Mouse (Mus musculus) thymus, adult 2 months (tissue): Measurements from ENCODE around the gene Gm14391. TPM values are rescaled to one million over a fixed set of nuclear protein-coding genes. Genes with fewer than 3 reads are reported as not detected.
A peak's percentile ranks its signal among the peaks of the same experiment; 100 is the strongest.
"Not testable (repeated sequence)": the region's sequence is repeated elsewhere in the genome, so short reads cannot be mapped to it uniquely, and the experiment has no call there.

Experiments
- DNase-seq: peaks from one replicate; pipeline ENCODE4 v3.0.0; 2021
- H3K27ac ChIP-seq: fragments of 200-500 bp; 2 replicates; pipeline ENCODE4 v1.5.1; 2012; ENCODE audit warnings: low read length, control low read depth; ENCODE audit not compliant: control insufficient read depth, insufficient read depth
- H3K27me3 ChIP-seq: fragments of 200-500 bp; 2 replicates; pipeline ENCODE4 v1.6.1; 2012; ENCODE audit warnings: mild to moderate bottlenecking, low read length, moderate library complexity, mixed read lengths; ENCODE audit not compliant: control insufficient read depth, insufficient read depth
- H3K36me3 ChIP-seq: fragments of 200-500 bp; 2 replicates; pipeline ENCODE4 v1.6.1; 2012; ENCODE audit warnings: mild to moderate bottlenecking, low read length, moderate library complexity; ENCODE audit not compliant: control insufficient read depth, insufficient read depth
- H3K4me1 ChIP-seq: fragments of 200-500 bp; replicated peaks from 2 replicates; pipeline ENCODE4 v1.6.1; 2012; ENCODE audit warnings: low read length; ENCODE audit not compliant: control insufficient read depth, insufficient read depth
- H3K4me3 ChIP-seq: fragments of 200-500 bp; 2 replicates; pipeline ENCODE4 v1.5.1; 2012; ENCODE audit warnings: mild to moderate bottlenecking, low read length, control low read depth, moderate library complexity; ENCODE audit not compliant: control insufficient read depth, insufficient read depth
- CTCF ChIP-seq: fragments of 200-500 bp; IDR thresholded peaks from 2 replicates; pipeline ENCODE4 v1.5.1; 2012; ENCODE audit warnings: mild to moderate bottlenecking, control low read depth, low read length, moderate library complexity, borderline replicate concordance; ENCODE audit not compliant: control insufficient read depth, poor library complexity, insufficient read depth; ENCODE audit errors: extremely low read depth
- POLR2A ChIP-seq: fragments of 200-500 bp; IDR thresholded peaks from 2 replicates; pipeline ENCODE4 v1.6.1; 2012; ENCODE audit warnings: mild to moderate bottlenecking, low read length, control low read depth, moderate library complexity; ENCODE audit not compliant: control insufficient read depth, poor library complexity, insufficient read depth; ENCODE audit errors: extremely low read depth
- WGBS: fragments of 180-500 bp; shearing (Covaris S2); methylation state at CpG from one replicate; pipeline ENCODE4 v1.1.7; 2018; 5-methylcytosine and 5-hydroxymethylcytosine counted together
- polyA plus RNA-seq: library from polyadenylated mRNA; depleted of rRNA; stranded (reverse); fragments of >200 nt; gene quantifications from 2 replicates; pipeline ENCODE4 v1.2.3, GENCODE M21; 2012; rRNA removed

Gene Gm14391
- polyA plus RNA-seq, 1 experiment: 7.3 TPM

DNA sequence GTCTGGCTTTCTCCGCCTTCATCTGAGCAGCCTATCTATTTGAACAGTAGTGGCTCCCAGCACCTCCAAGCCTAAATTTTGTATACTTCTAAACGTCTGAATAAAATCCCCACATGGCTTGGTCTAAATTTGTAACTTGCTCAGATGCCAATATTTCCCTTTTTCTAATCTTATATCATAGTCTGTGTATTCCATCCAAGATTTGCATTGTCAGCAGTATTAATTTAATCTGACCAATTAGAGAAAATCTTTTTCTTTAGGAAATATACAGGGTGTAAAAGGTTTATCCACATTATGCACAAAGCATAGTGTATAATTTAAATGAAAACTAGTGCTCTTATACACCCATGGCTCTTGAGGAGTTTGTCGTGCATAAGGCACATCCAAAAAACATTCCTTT lies 48.1 kb downstream of the Gm14391 start:
- Histone ChIP-seq H3K4me3 (no peak overlapping the region), H3K27ac (no peak overlapping the region), H3K4me1 (no peaks in the 10 kb centered on the region), H3K27me3 (no peaks in the 10 kb centered on the region), H3K36me3 (no peaks in the 10 kb centered on the region)
- DNase-seq: no peak
- WGBS: 92% methylated on average over 3 of the region's 3 CpGs
- TF ChIP-seq POLR2A (no peak), CTCF (no peak)

DNA sequence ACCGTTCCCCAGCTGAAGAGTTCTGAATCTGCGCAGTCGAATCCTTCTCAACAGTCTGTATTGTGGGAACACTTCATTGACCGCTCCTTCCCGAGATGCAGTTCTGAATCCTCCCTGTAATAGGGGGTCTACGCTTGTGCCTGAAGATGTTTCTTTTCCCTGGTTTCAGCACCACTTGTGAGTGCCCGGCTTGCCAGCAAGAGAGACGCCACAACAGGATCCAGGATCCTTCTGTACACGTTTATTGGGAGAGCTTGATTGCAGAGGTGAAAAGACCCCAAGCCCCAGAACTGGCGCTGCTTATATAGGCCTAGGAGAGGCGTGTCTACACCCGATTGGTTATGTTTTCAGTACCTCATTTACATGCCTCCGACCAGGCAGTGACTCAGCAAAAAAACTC lies 50.0 kb downstream of the Gm14391 start:
- 94% methylated on average over 13 of the region's 13 CpGs for WGBS
- no peak for TF ChIP-seq POLR2A
- no peak for TF ChIP-seq CTCF

DNA sequence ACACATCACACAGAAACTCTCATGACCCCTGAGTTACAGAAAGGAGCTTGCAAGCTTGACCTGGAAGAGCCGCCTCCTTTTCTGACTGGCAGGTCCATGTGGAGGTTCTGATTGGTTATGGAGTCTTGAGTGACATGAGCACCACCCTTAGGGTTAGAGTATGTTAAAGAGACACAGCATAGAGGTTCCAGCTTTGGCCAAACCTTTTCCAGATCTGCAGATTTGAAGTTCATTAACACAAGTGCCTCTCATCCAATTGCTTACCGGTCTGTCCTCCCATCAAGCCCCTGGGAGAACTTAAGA lies 64.8 kb downstream of the Gm14391 start, which contains the start of gene Gm14399:
Gm14399 (minus strand) TSS at position 20 of the 303 bp plus-strand sequence.
- not testable (repeated sequence) for H3K4me1 ChIP-seq, H3K36me3 ChIP-seq, DNase-seq, H3K27ac ChIP-seq, H3K27me3 ChIP-seq
- 0% methylated on average over 1 of the region's 2 CpGs for WGBS
- peak within 1 kb of the TSS; percentile 64 for H3K4me3 ChIP-seq

More for the DNA sequence above, 50.0 kb downstream of the Gm14391 start:
- DNase-seq: no peak
- H3K27ac ChIP-seq: no peak overlapping the region
- no peaks in the 10 kb centered on the region for H3K4me1 ChIP-seq
- H3K4me3 ChIP-seq: no peak overlapping the region
- no peaks in the 10 kb centered on the region for H3K36me3 ChIP-seq
- H3K27me3 ChIP-seq: no peaks in the 10 kb centered on the region

DNA sequence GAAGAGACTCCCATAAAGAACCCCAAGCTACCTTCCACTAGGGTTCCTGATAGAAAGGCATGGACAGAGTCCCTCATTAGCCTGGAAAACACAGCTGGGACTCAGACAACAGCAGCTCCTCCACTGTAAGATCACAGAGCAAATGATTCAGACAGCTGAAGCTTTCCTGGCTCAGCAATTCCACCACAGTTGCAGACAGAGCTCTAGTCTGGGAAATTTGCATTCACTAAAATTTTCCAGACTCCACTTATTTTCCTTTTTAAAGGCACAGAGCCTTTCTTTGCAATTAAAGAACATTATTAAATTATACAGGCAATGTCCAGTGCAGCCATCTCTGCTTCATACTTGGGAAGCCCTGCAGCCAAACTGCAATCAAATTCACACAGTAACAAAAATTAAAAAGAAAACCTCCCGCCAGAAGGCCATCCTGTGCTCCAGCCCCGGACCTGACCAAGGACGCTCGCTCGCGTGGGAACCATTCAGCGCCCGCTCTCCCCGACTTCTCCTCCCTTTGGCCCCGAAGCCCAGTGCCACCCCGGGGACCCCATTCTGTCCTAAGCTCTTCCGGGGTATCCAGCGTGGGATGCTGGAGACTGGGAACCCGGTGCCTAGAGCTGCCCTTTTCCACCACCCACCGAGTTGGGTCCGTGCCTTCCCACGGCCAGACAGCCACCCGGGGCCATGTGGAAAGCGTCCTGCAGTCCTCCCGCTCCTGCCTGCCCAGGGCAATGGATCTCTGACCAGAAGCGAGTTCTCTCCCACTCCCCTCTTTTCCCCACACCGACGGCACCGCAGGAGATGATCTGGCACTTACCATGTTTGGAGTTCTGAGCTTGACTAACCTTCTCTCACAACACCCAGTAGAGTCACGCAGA lies 65.4 kb downstream of the Gm14391 start:
- peak overlapping the region; percentile 64 for H3K4me3 ChIP-seq
- WGBS: 6% methylated on average over 25 of the region's 25 CpGs
- not testable (repeated sequence) for H3K27ac ChIP-seq, H3K4me1 ChIP-seq, H3K36me3 ChIP-seq, H3K27me3 ChIP-seq
- DNase-seq: peak; percentile 7

Other genes starting within 250 kb of the Gm14391 start
- not detected in 2 replicates for gene Gm14444, start 196.7 kb downstream of the Gm14391 start, polyA plus RNA-seq
- not detected in 2 replicates for gene Gm14393, start 139.1 kb downstream of the Gm14391 start, polyA plus RNA-seq
- gene Gm14399, start 64.9 kb downstream of the Gm14391 start, polyA plus RNA-seq: 0.93 and 2.0 TPM in 2 replicates
- 0.06 and 0.09 TPM in 2 replicates for gene Gm14443, start 31.0 kb downstream of the Gm14391 start, polyA plus RNA-seq
- gene Gm14440, start 68.2 kb upstream of the Gm14391 start, polyA plus RNA-seq: not detected in 2 replicates
- gene Gm4631, start 131.3 kb upstream of the Gm14391 start, polyA plus RNA-seq: 2.7 and 3.0 TPM in 2 replicates
- gene Zfp968, start 165.5 kb upstream of the Gm14391 start, polyA plus RNA-seq: 0.83 and 1.9 TPM in 2 replicates
- gene Gm4724, start 228.9 kb upstream of the Gm14391 start, polyA plus RNA-seq: 6.5 and 8.9 TPM in 2 replicates